Mouse (Mus musculus) brain, adult 2 months (tissue): ENCODE measurements at regions not wholly inside any gene's neighbourhood (a gene's known extent, or its start where the extent isn't known, plus 50 kb on each side); places are given as distances from the start of the nearest gene placed in this dataset.
A peak's percentile ranks its signal among the peaks of the same experiment; 100 is the strongest.
"Not testable (repeated sequence)": the region's sequence is repeated elsewhere in the genome, so short reads cannot be mapped to it uniquely, and the experiment has no call there.

Experiments
- DNase-seq: peaks from one replicate; pipeline ENCODE4 v3.0.0; 2011; ENCODE audit warnings: low read depth, low spot score

GRCm38 (mm10) chr1:124517543-124518171, 472.3 kb upstream of the Dpp10 start:
- peak; percentile 81 for DNase-seq

- peak; percentile 38 for DNase-seq
These were observed 465.1 kb upstream of the Dpp10 start for GRCm38 (mm10) chr1:124510492-124510891.

- DNase-seq, result no peak
These were observed 443.1 kb upstream of the Dpp10 start for GRCm38 (mm10) chr1:124488456-124488855.

- no peak for DNase-seq
These were observed 442.6 kb upstream of the Dpp10 start for GRCm38 (mm10) chr1:124487965-124488364.

DNA sequence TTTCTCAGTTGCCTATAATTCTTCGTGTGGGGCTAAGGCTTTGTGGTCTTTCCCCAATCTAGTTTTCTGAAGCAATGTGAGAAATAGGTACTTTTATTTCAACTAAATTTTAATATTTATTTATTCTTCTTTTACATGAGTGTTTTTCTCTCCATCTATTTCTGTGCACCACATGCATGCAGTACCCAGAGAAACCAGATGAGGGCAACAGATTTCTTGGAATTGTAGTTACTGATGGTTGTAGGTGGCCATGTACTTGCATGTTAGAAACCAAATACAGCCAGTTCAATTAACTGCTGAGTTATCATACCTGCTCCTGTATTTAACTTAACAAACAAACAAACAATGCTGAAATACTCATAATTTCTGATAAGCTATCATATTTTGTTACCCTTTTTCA, 404.8 kb upstream of the Dpp10 start:
- peak; percentile 16 for DNase-seq

DNA sequence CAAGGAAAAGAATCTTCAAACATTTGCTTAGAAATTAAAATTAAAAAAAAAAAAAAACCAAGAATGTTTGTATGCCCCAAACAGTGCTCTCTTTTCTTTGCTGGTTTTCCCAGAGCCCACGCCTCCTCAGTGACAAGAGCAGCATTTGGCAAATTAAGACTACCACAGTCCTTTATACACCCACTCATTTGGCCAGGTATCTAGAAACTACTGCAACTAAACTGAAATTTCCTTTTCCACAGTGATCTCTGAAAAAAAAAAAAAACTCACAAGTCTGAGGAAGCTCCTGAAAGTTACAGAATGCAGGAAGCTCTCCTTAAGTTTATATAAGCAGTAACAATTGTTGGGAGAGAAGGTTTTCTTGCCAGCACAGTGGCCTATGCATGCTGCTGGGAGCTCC, 394.2 kb upstream of the Dpp10 start:
- DNase-seq, result peak; percentile 70

DNA sequence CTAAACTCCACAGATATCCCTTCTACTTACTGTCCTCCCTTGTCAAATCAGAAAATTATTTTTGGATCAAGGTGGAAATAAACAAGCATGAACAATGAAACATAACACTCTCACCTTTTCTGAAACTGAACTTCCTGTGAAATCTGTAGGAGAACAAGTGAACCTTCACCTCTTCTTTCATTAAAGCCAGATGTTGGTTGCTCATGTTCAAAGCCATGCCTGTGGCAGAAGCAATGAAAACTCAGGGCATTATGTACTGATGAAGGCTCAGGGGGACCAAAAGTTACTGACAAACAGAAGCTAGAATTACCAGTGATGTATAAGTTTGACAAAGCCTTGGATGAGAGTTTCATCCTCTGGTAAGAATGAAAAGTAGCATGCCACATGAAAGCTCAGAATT, 390.5 kb upstream of the Dpp10 start:
- DNase-seq, result no peak

DNA sequence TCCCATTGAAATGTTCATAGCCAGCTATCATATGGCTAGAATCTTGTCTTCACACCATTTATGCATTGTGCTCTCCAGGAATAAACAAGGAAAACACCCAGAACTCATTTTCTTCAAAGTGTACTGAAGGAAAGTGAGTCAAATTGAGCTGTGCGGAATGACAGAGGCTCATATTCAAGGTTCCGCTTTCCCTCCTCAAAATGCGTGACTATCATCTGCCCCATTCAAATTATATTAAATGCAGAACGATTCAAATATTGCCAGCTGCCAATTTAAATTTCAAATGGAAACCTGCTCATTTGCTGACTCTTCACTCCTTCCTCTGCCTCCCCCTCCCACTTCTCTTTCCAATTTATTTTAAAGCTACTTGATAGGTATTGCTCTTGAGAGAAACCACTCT, 384.2 kb upstream of the Dpp10 start:
- DNase-seq, result no peak

DNA sequence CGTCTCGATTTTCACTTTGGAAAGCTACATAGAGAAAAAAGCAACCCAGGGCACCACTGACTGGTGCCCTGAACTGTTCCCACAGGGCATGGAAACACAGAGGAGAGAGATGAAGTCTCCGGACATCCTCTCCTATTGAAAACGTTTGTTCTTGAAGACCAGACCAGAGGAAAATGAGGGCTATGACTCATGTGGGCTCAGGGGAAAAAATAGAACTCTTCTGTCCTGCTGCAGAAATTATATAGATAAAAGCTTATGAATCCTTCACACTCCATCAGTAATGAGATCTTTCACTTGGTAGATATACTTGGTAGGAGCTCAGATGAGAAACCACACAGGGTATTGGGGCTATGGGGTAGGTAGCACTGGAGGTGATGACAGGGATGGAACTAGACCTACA, 371.4 kb upstream of the Dpp10 start:
- peak; percentile 55 for DNase-seq

GRCm38 (mm10) chr1:124410236-124410635, 364.9 kb upstream of the Dpp10 start:
- DNase-seq, result no peak

DNA sequence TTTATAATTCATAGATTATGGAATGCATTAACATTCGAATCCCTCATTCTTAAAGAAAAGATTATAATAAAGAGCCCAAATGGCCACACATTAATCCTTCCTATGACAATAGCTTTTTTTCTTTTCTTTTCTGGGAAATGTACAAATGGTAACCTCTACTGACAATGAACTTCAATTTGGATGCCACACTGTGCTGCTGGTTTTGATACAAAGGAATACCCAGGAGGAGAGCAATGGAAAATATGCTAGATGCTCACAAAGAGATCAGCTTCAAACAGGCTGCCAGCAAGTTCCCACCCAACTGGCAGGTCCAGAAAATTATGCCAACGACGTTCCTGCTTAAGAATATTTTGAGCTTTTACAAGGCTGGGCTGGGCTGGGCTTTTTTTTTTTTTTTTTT, 364.4 kb upstream of the Dpp10 start:
- peak; percentile 39 for DNase-seq

DNA sequence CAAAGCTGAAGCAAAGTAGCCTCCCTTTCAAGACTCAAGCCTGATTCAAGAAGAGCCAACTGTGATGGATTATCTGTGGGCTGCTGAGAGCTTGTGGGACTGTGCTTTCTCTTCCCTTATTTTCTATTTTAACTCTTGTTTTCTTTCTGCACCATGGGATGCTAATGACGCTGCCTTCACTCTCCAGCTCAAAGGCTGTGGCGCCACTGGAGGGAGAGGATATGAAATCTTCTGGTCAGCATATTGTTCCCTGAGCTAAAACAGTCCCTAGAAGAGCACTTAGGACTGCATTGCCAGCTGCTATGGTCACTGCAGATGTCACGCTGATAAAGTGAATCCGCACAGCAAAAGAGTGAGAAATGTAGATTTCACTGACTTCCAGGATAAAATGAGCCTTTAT, 324.2 kb upstream of the Dpp10 start:
- no peak for DNase-seq

- DNase-seq, result not testable (repeated sequence)
These were observed 303.1 kb upstream of the Dpp10 start for GRCm38 (mm10) chr1:124348491-124348890.

DNA sequence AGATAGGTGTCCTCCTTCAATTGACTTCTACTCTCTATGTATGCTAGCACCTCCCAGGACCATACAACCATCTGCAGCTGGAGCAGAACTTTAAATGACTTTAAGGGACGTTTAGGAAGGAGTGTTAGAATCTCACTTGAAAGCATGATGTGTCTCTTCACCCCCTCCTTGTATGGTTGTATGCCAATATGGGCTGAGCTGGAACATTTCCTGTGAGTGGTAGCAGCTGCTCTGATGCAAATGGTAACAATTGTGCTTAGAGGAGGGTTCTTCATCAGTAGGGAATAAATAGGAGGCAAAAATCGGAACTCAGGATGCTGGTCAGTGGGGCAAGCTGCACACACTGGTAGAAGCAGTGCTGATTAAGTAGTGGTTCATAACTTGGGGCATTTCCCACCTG, 294.1 kb upstream of the Dpp10 start:
- DNase-seq, result peak; percentile 63

DNA sequence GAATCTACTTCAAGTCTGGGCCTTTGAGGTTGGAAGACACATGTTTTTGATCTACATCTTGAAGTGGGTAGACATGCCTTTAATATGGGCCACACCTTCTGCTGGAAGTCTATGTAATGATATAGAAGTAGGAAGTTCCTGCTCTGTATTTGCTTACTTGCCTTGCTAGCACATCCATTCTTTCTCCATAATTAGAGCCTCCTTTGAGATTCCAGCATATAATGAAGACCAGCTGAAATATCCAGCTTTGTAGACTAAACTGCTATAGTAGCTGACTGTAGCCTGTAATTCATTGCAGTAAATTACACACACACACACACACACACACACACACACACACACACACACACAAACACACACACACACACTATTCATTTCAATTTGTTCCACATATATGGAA, 293.3 kb upstream of the Dpp10 start:
- no peak for DNase-seq

DNA sequence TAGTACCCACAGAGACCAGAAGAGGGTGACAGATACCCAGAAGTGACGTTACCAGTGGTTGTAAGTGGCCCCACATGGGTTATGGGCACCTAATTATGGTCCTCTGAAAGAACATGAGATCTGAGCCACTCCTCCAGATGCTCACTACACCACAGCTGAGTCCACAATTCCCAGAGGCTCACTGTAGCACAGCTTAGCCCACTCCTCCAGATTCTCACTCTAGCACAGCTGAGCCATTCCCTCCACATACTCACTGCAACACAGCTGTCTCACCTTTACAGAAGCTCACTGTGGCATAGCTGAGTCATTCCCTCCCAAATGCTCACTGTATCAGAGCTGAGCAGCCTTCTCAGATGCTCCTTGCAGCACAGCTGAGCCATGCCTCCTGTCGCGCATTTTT, 286.9 kb upstream of the Dpp10 start:
- peak; percentile 82 for DNase-seq
